Mouse (Mus musculus) thymus, postnatal 14 days (tissue): ENCODE measurements around the gene March4.

Source experiments
- DNase-seq: peaks from one replicate; pipeline ENCODE4 v3.0.0; 2021

Gene March4

GRCm38 (mm10) chr1:72529192-72529591, 7.5 kb downstream of the March4 start:
- DNase-seq = no peak

GRCm38 (mm10) chr1:72523601-72524000, 13.1 kb downstream of the March4 start:
- no peak for DNase-seq

GRCm38 (mm10) chr1:72510778-72511520, 25.8 kb downstream of the March4 start:
- DNase-seq = no peak

- DNase-seq = no peak
These were observed 27.2 kb downstream of the March4 start for GRCm38 (mm10) chr1:72509551-72509950.

- no peak for DNase-seq
These were observed 29.1 kb downstream of the March4 start for GRCm38 (mm10) chr1:72507670-72508069.

GRCm38 (mm10) chr1:72506202-72506601, 30.5 kb downstream of the March4 start:
- DNase-seq = no peak

- no peak for DNase-seq
These were observed 39.1 kb downstream of the March4 start for GRCm38 (mm10) chr1:72497609-72498008.

- DNase-seq = no peak
These were observed 43.3 kb downstream of the March4 start for GRCm38 (mm10) chr1:72493454-72493853.

GRCm38 (mm10) chr1:72492666-72493065, 44.1 kb downstream of the March4 start:
- DNase-seq = no peak

GRCm38 (mm10) chr1:72491307-72491706, 45.4 kb downstream of the March4 start:
- DNase-seq = no peak

GRCm38 (mm10) chr1:72490801-72491200, 45.9 kb downstream of the March4 start:
- no peak for DNase-seq

GRCm38 (mm10) chr1:72490193-72490592, 46.5 kb downstream of the March4 start:
- DNase-seq = no peak

- DNase-seq = no peak
These were observed 60.1 kb downstream of the March4 start for GRCm38 (mm10) chr1:72476594-72476993.

GRCm38 (mm10) chr1:72469075-72469474, 67.7 kb downstream of the March4 start:
- DNase-seq = no peak

- DNase-seq = no peak
These were observed 68.2 kb downstream of the March4 start for GRCm38 (mm10) chr1:72468466-72469003.

GRCm38 (mm10) chr1:72464926-72465583, 71.7 kb downstream of the March4 start:
- DNase-seq = no peak

- no peak for DNase-seq
These were observed 74.2 kb downstream of the March4 start for GRCm38 (mm10) chr1:72462516-72462915.

- DNase-seq = no peak
These were observed 79.1 kb downstream of the March4 start for GRCm38 (mm10) chr1:72457652-72458051.

GRCm38 (mm10) chr1:72455923-72456322, 80.8 kb downstream of the March4 start:
- DNase-seq = no peak

GRCm38 (mm10) chr1:72454733-72455201, 82.0 kb downstream of the March4 start:
- DNase-seq = no peak

GRCm38 (mm10) chr1:72452839-72453238, 83.9 kb downstream of the March4 start:
- no peak for DNase-seq

GRCm38 (mm10) chr1:72450790-72451189, 85.9 kb downstream of the March4 start:
- DNase-seq = no peak

- no peak for DNase-seq
These were observed 87.0 kb downstream of the March4 start for GRCm38 (mm10) chr1:72449752-72450151.

- DNase-seq = no peak
These were observed 94.0 kb downstream of the March4 start for GRCm38 (mm10) chr1:72442747-72443146.
